Comparison of ENCODE assay signal across 7 mouse cellular contexts in genomic region chr7:75639541-75639940, GRCm38 (mm10).
DNase-seq lines count a peak whose midpoint lies in the region; ATAC-seq and TF ChIP-seq lines count a peak whose summit lies in the region.

No protein-coding gene starts in this region.

- no peak overlapping the region for H3K27ac ChIP-seq in heart, postnatal 0 days (ENCODE audit: low read depth)
- no peak overlapping the region for H3K27ac ChIP-seq in lung, postnatal 0 days (ENCODE audit: low read length)

- 22% methylated on average over 3 of the region's 3 CpGs for WGBS in heart, postnatal 0 days
- WGBS in lung, postnatal 0 days = 30% methylated on average over 3 of the region's 3 CpGs

- no peaks in the 10 kb centered on the region for H3K27me3 ChIP-seq in G1E (ENCODE audit: insufficient read depth, low read length)
- no peaks in the 10 kb centered on the region for H3K27me3 ChIP-seq in heart, postnatal 0 days (ENCODE audit: control insufficient read depth, insufficient read depth, low read length)
- H3K27me3 ChIP-seq in lung, postnatal 0 days (replicated peaks; ENCODE audit: insufficient read depth, low read length) = no peaks in the 10 kb centered on the region

- 0 out of 2 replicates have a peak, but pooled peaks have one; percentile 9 for TF ChIP-seq CTCF in G1E (IDR thresholded peaks at IDR 0.05; ENCODE audit: low read depth, low read length)
- TF ChIP-seq CTCF in heart, postnatal 0 days (IDR thresholded peaks at IDR 0.05; ENCODE audit: low read depth) = peak; percentile 67
- TF ChIP-seq CTCF in lung, postnatal 0 days (IDR thresholded peaks at IDR 0.05) = peak; percentile 76

- peak; percentile 22; the same call in 1 of the 2 replicates for ATAC-seq in G1E (ENCODE audit: extremely low read depth, insufficient number of reproducible peaks, low FRiP score, poor library complexity, severe bottlenecking)
- no peak for ATAC-seq in heart, postnatal 0 days (ENCODE audit: insufficient read depth, low read depth)
- 0 out of 2 replicates have a peak, but pooled peaks have one; percentile 21 for ATAC-seq in lung, postnatal 0 days

- H3K9me3 ChIP-seq in G1E (replicated peaks) = no peaks in the 10 kb centered on the region
- H3K9me3 ChIP-seq in heart, postnatal 0 days (replicated peaks; ENCODE audit: control insufficient read depth, low read length) = no peaks in the 10 kb centered on the region
- H3K9me3 ChIP-seq in lung, postnatal 0 days (ENCODE audit: low read length) = no peaks in the 10 kb centered on the region

- peak; percentile 7 for DNase-seq in G1E (ENCODE audit: low spot score)
- peak; percentile 83 for DNase-seq in adrenal gland, adult 2 months
- peak; percentile 60 for DNase-seq in embryo, embryonic 9.5 days (ENCODE audit: extremely low spot score)
- peak; percentile 73 for DNase-seq in heart, postnatal 0 days (ENCODE audit: low spot score)
- peak; percentile 55 for DNase-seq in layer of hippocampus, adult 9-11 months
- DNase-seq in lung, postnatal 0 days (ENCODE audit: low spot score) = peak; percentile 82
- peak; percentile 26 to 49 for DNase-seq in right cerebral cortex, postnatal 36 days (ENCODE audit: low spot score in 2 of 2)

- peaks cover 16% of the 10 kb centered on the region for H3K36me3 ChIP-seq in G1E (replicated peaks)
- no peaks in the 10 kb centered on the region for H3K36me3 ChIP-seq in heart, postnatal 0 days (replicated peaks; ENCODE audit: control insufficient read depth, insufficient read depth, low read length)
- H3K36me3 ChIP-seq in lung, postnatal 0 days (ENCODE audit: insufficient read depth, low read length) = no peaks in the 10 kb centered on the region

- peaks cover 2% of the 10 kb centered on the region; the same call in 1 of the 2 replicates for H3K4me1 ChIP-seq in G1E (ENCODE audit: insufficient read depth, low read depth, low read length)
- H3K4me1 ChIP-seq in heart, postnatal 0 days (ENCODE audit: control insufficient read depth, insufficient read depth) = peaks cover 16% of the 10 kb centered on the region; the same call in 1 of the 2 replicates
- H3K4me1 ChIP-seq in lung, postnatal 0 days (ENCODE audit: insufficient read depth, low read depth, low read length) = peaks cover 6% of the 10 kb centered on the region; the same call in 1 of the 2 replicates

- no peak overlapping the region for H3K4me2 ChIP-seq in heart, postnatal 0 days (ENCODE audit: low read depth, low read length)
- H3K4me2 ChIP-seq in lung, postnatal 0 days (replicated peaks; ENCODE audit: low read depth, low read length) = no peak overlapping the region

- no peak overlapping the region for H3K4me3 ChIP-seq in G1E (ENCODE audit: low read depth, low read length)
- H3K4me3 ChIP-seq in heart, postnatal 0 days (ENCODE audit: low read depth, low read length) = no peak overlapping the region
- no peak overlapping the region for H3K4me3 ChIP-seq in lung, postnatal 0 days (ENCODE audit: low read depth, low read length)

- H3K9ac ChIP-seq in heart, postnatal 0 days (replicated peaks; ENCODE audit: low read depth, low read length) = no peak overlapping the region
- H3K9ac ChIP-seq in lung, postnatal 0 days (replicated peaks; ENCODE audit: low read depth) = no peak overlapping the region

- no peak for TF ChIP-seq EP300 in heart, postnatal 0 days (IDR thresholded peaks at IDR 0.05; ENCODE audit: low read depth)
- TF ChIP-seq EP300 in lung, postnatal 0 days (IDR thresholded peaks at IDR 0.05) = no peak

Comparison
In these comparisons a context has a peak if more than half of its experiments do, and no peak if none do; other contexts are left out.
1. DNase-seq: peak in every context shown above with its lines; median percentile 83 in adrenal gland, adult 2 months; 82 in lung, postnatal 0 days; 73 in heart, postnatal 0 days; 60 in embryo, embryonic 9.5 days; 55 in layer of hippocampus, adult 9-11 months; 38 in right cerebral cortex, postnatal 36 days; 7 in G1E.
2. CTCF ChIP-seq: peak in every context shown above with its lines; median percentile 76 in lung, postnatal 0 days; 67 in heart, postnatal 0 days; 9 in G1E.